Mouse (Mus musculus) ES-E14 (cell line): ENCODE results near the gene Lgr5. TPM values are rescaled to one million over a fixed set of nuclear protein-coding genes. Genes with fewer than 3 reads are reported as not detected.

Source experiments
- DNase-seq: peaks from one replicate; pipeline ENCODE4 v3.0.0-alpha.2; 2013; ENCODE audit warnings: low read depth, low spot score
- H3K27ac ChIP-seq: 2 replicates; pipeline ENCODE4 v1.5.1; 2012; ENCODE audit warnings: low read depth, mild to moderate bottlenecking, low read length, moderate library complexity, mixed read lengths; ENCODE audit not compliant: poor library complexity, insufficient read depth, severe bottlenecking
- H3K36me3 ChIP-seq: 2 replicates; pipeline ENCODE4 v1.6.1; 2012; ENCODE audit warnings: mild to moderate bottlenecking, low read length, moderate library complexity, mixed read lengths; ENCODE audit not compliant: control insufficient read depth, poor library complexity, insufficient read depth, severe bottlenecking
- H3K4me1 ChIP-seq, 2 experiments: fragments of 150-350 bp in 1 of 2; sonication (generic) in 1 of 2; 2 replicates each; pipeline ENCODE4 v1.6.1; 2012; ENCODE audit warnings: low read length in 2 of 2, mild to moderate bottlenecking in 1 of 2, mixed read lengths in 1 of 2; ENCODE audit not compliant: control insufficient read depth in 2 of 2, insufficient read depth in 2 of 2, poor library complexity in 1 of 2
- H3K4me3 ChIP-seq, 2 experiments: fragments of 150-350 bp in 1 of 2; sonication (generic) in 1 of 2; 2 replicates each; pipeline ENCODE4 v1.5.1; 2012; ENCODE audit warnings: low read length in 2 of 2, low read depth in 1 of 2, mild to moderate bottlenecking in 1 of 2, mixed read lengths in 1 of 2; ENCODE audit not compliant: insufficient read depth in 1 of 2, poor library complexity in 1 of 2, severe bottlenecking in 1 of 2
- H3K9ac ChIP-seq: 2 replicates; pipeline ENCODE4 v1.6.1; 2012; ENCODE audit warnings: low read depth, mild to moderate bottlenecking, low read length, mixed read lengths; ENCODE audit not compliant: poor library complexity, insufficient read depth, severe bottlenecking
- H3K9me3 ChIP-seq: fragments of 150-350 bp; sonication (generic); 2 replicates; pipeline ENCODE4 v1.6.1; 2012; ENCODE audit warnings: low read depth, mild to moderate bottlenecking, low read length; ENCODE audit not compliant: control insufficient read depth, insufficient read depth
- CHD2 ChIP-seq: IDR thresholded peaks from 2 replicates; pipeline ENCODE4 v1.6.1; 2014; ENCODE audit warnings: mild to moderate bottlenecking, low read depth, low read length, inconsistent platforms
- HCFC1 ChIP-seq: IDR thresholded peaks from 2 replicates; pipeline ENCODE4 v1.6.1; 2012; ENCODE audit warnings: low read length, inconsistent platforms, borderline replicate concordance; ENCODE audit not compliant: insufficient read depth
- MAFK ChIP-seq: IDR thresholded peaks from 2 replicates; pipeline ENCODE4 v1.6.1; 2014; ENCODE audit warnings: mild to moderate bottlenecking, low read depth, low read length, inconsistent platforms; ENCODE audit not compliant: insufficient read depth
- ZC3H11A ChIP-seq: IDR thresholded peaks from 2 replicates; pipeline ENCODE4 v1.6.1; 2012; ENCODE audit warnings: low read depth, mild to moderate bottlenecking, inconsistent platforms, low read length, borderline replicate concordance
- ZNF384 ChIP-seq: IDR thresholded peaks from 2 replicates; pipeline ENCODE4 v1.6.1; 2012; ENCODE audit warnings: low read depth, low read length, inconsistent platforms
- in situ Hi-C, 2 experiments: fragments of 600-800 bp; cut with MboI; formaldehyde crosslinking; loops; one replicate each; pipeline ENCODE4 v1.15.1; 2025; ENCODE audit warnings: low sequenced_read_pairs in 2 of 2, inconsistent platforms in 1 of 2; ENCODE audit not compliant: unreplicated experiment in 2 of 2
- total RNA-seq: library from RNA; depleted of rRNA; stranded (reverse); fragments of 300-350 nt; gene quantifications from 2 replicates; pipeline ENCODE4 v1.2.3, GENCODE M21; 2012

Lgr5 gene
- total RNA-seq, 1 experiment, result 0.22 TPM

- no peak for TF ChIP-seq ZNF384
- no peak for TF ChIP-seq ZC3H11A
- TF ChIP-seq CHD2, result no peak
- TF ChIP-seq HCFC1, result no peak
- TF ChIP-seq MAFK, result no peak
- H3K36me3 ChIP-seq, result no peaks in the 10 kb centered on the region
- no peak overlapping the region for H3K9ac ChIP-seq
- no peaks in the 10 kb centered on the region for H3K9me3 ChIP-seq
- in situ Hi-C loops, result no loop called here
- DNase-seq, result no peak
- no peak overlapping the region for H3K27ac ChIP-seq
- H3K4me1 ChIP-seq, result no peaks in the 10 kb centered on the region
- no peak overlapping the region for H3K4me3 ChIP-seq
Observed at GRCm38 (mm10) chr10:115484660-115485059, 102.9 kb downstream of the Lgr5 start.

GRCm38 (mm10) chr10:115478441-115479141 lies 109.0 kb downstream of the Lgr5 start:
- H3K36me3 ChIP-seq, result no peaks in the 10 kb centered on the region
- no peak for DNase-seq
- in situ Hi-C loops, result no loop called here
- no peak overlapping the region for H3K9ac ChIP-seq
- TF ChIP-seq HCFC1 (no peak), CHD2 (no peak), MAFK (no peak), ZNF384 (no peak), ZC3H11A (no peak)
- H3K9me3 ChIP-seq, result no peaks in the 10 kb centered on the region
- no peak overlapping the region for H3K4me3 ChIP-seq
- H3K4me1 ChIP-seq, result no peaks in the 10 kb centered on the region
- no peak overlapping the region for H3K27ac ChIP-seq

GRCm38 (mm10) chr10:115476506-115476905 lies 111.1 kb downstream of the Lgr5 start:
- no peak overlapping the region for H3K4me3 ChIP-seq
- no peak overlapping the region for H3K27ac ChIP-seq
- in situ Hi-C loops, result no loop called here
- DNase-seq, result no peak
- H3K36me3 ChIP-seq, result no peaks in the 10 kb centered on the region
- no peaks in the 10 kb centered on the region for H3K9me3 ChIP-seq
- no peak overlapping the region for H3K9ac ChIP-seq
- no peaks in the 10 kb centered on the region for H3K4me1 ChIP-seq
- TF ChIP-seq MAFK (no peak), ZC3H11A (no peak), HCFC1 (no peak), CHD2 (no peak), ZNF384 (no peak)

GRCm38 (mm10) chr10:115475000-115475550 lies 112.5 kb downstream of the Lgr5 start:
- H3K36me3 ChIP-seq, result no peaks in the 10 kb centered on the region
- H3K4me3 ChIP-seq, result no peak overlapping the region
- no peak overlapping the region for H3K27ac ChIP-seq
- no peak overlapping the region for H3K9ac ChIP-seq
- in situ Hi-C loops, result no loop called here
- TF ChIP-seq MAFK (no peak), ZC3H11A (no peak), ZNF384 (no peak), CHD2 (no peak), HCFC1 (no peak)
- H3K9me3 ChIP-seq, result no peaks in the 10 kb centered on the region
- H3K4me1 ChIP-seq, result no peaks in the 10 kb centered on the region
- peak; percentile 11 for DNase-seq
